Mouse (Mus musculus): ENCODE data around the gene Brinp3. TPM values are rescaled to one million over a fixed set of nuclear protein-coding genes. Genes with fewer than 3 reads are reported as not detected.
"Not testable (repeated sequence)": the region's sequence is repeated elsewhere in the genome, so short reads cannot be mapped to it uniquely, and the experiment has no call there.

Gene Brinp3
- polyA plus RNA-seq, 1 experiment from 2014 or later = 0.32 TPM

DNA sequence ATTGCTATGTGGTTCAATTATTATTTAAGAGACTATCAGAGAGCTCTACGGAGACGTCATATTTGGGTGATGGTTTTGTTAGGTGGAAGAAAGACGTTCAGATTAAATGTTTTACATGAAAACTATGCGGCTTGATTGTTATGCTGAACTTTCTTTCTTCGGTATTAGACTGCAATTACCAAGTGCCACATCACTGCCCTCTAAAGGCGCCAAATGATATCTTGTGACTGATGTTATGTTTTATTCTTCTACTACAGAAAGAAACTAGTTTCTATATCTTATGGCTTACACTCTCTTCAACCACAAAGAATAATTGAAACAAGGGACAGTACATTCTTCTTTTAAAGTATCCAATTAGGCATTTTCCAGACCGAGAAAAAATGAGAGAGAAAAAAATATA is 89.6 kb downstream of the Brinp3 start:
- 71% methylated on average over 7 of the region's 7 CpGs for WGBS
- Histone ChIP-seq H3K27me3 (replicated peaks; ENCODE audit: low read depth, poor library complexity, severe bottlenecking) (no peaks in the 10 kb centered on the region), H3K4me3 (no peak overlapping the region), H3K4me1 (no peaks in the 10 kb centered on the region), H3K9me3 (no peaks in the 10 kb centered on the region), H3K27ac (replicated peaks) (no peak overlapping the region), H3K36me3 (replicated peaks) (no peaks in the 10 kb centered on the region)
- no peak for DNase-seq (ENCODE audit: low spot score)

DNA sequence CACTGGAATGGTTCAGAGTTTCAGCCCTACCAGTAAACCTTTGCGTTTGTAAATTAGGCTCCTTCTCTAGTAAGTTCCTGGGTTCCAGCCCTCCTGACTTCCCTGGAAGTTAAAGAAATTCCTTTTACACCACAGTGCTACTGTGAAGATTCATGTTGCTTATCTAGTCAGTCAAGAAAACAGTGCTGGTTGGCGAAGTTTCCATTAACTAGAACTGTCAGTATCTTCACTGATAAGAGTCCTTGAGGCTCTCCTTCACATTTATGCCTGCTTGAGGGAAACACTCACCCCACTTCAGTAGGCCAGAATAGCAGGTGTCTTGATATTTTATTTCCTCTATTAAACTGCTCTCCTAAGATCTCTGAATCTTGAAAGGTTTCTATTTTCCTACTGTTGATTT is 138.3 kb downstream of the Brinp3 start:
- DNase-seq (ENCODE audit: low spot score) = no peak
- H3K27ac ChIP-seq (replicated peaks) = no peak overlapping the region
- no peaks in the 10 kb centered on the region for H3K27me3 ChIP-seq (replicated peaks; ENCODE audit: low read depth, poor library complexity, severe bottlenecking)
- no peaks in the 10 kb centered on the region for H3K9me3 ChIP-seq
- H3K4me3 ChIP-seq = no peak overlapping the region
- WGBS = 74% methylated on average over 2 of the region's 2 CpGs
- H3K36me3 ChIP-seq (replicated peaks) = no peaks in the 10 kb centered on the region
- no peaks in the 10 kb centered on the region for H3K4me1 ChIP-seq

DNA sequence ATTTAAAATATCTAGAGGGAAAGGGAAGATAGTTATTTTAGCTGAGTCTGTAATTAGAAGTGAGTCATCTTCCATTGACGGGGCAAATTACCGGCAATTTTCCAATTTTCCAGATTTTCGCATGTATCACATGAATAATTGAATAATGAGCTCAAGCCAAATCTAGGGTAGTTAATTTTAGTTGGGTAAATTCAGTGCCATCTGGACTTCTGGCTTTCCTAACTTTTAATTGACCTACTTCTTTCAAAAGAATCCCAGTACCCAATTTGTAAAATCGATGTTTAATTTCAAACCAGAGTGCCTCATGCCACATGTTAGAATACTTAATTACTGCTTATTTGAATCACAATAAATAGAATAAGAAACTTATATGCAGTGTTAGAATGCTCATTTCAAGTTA is 162.7 kb downstream of the Brinp3 start:
- WGBS = 71% methylated on average over 4 of the region's 4 CpGs
- H3K27ac ChIP-seq (replicated peaks) = no peak overlapping the region
- DNase-seq (ENCODE audit: low spot score) = no peak
- no peaks in the 10 kb centered on the region for H3K4me1 ChIP-seq
- no peaks in the 10 kb centered on the region for H3K27me3 ChIP-seq (replicated peaks; ENCODE audit: low read depth, poor library complexity, severe bottlenecking)
- H3K4me3 ChIP-seq = no peak overlapping the region
- H3K36me3 ChIP-seq (replicated peaks) = no peaks in the 10 kb centered on the region
- no peaks in the 10 kb centered on the region for H3K9me3 ChIP-seq

DNA sequence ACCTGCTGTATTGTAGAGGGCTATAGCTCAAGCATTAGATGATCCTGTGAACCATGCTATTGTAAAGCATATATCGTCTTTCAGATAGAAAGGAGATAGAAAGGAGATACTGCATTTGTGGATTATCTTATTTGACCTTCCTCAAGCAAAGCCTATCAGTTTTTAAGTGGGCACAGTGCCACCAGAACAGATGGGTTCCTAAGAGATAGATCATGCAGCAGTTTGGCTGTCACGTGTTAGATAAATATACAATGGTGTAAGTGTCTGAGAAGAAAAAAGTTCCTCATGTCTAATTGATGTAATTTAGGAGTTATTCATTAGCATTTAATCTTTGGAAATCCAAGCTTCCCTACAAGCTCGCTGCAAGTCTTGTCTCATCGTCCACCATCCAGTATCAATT is 206.2 kb downstream of the Brinp3 start:
- Histone ChIP-seq H3K4me1 (no peaks in the 10 kb centered on the region), H3K27ac (replicated peaks) (no peak overlapping the region), H3K36me3 (replicated peaks) (no peaks in the 10 kb centered on the region), H3K9me3 (no peaks in the 10 kb centered on the region), H3K27me3 (replicated peaks; ENCODE audit: low read depth, poor library complexity, severe bottlenecking) (no peaks in the 10 kb centered on the region), H3K4me3 (no peak overlapping the region)
- 78% methylated on average over 4 of the region's 4 CpGs for WGBS
- no peak for DNase-seq (ENCODE audit: low spot score)

DNA sequence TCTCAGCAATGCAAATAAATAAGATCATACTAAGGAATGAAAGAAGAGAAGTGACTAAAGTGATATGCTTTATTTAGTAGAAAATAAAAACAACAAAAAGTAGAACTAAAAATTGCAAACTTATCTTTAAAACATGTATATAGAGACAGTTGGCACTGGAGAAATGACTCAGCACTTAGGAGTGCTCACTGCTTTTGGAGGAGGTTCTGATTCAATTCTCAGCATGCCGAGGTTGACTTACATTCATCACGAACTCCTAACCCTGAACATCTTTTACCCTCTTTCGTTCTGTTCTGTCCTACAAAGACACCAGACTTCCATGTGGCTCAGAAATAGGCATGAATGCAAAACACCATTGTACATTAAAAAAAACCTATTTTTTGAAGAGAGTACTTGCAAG is 225.0 kb downstream of the Brinp3 start:
- no peaks in the 10 kb centered on the region for H3K36me3 ChIP-seq (replicated peaks)
- no peak for DNase-seq (ENCODE audit: low spot score)
- no peak overlapping the region for H3K27ac ChIP-seq (replicated peaks)
- no peaks in the 10 kb centered on the region for H3K9me3 ChIP-seq
- WGBS = 74% methylated on average over 3 of the region's 3 CpGs
- H3K4me1 ChIP-seq = no peaks in the 10 kb centered on the region
- H3K27me3 ChIP-seq (replicated peaks; ENCODE audit: low read depth, poor library complexity, severe bottlenecking) = no peaks in the 10 kb centered on the region
- no peak overlapping the region for H3K4me3 ChIP-seq

DNA sequence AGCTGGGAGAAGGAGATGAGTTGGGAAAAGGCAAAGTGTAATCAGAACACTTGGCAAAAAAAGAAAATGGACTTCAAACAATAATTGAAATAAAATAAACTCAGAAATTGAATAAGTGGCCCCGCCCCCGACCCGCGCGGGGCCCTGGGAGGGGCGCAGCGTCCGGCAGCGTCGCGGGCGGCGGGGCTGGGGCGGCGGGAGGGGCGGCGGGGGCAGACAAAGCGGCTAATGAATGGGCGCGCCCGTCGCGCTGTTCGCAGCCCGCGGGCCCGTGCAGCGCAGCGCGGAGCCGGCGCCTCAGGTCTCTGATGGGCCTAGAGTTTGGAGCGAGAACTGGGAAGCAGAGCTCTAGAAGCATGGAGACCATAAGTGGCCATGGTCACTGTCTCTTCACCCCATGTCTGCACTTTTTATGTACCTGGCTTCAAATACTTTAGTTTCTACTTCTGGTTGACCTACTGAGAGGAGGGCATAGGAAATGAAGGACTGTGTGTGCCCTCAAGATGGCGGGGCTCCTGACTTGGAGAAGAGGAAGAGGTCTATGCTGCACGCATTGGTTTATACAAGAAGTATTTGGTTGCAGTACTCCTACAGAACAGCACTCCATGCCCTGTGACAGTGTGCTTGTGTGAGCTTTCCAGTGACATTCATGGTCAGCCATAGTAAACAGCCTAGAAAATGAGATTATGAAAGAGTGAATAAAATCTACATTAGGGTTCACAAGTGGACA is 230.4 kb downstream of the Brinp3 start:
- peak; percentile 54 for DNase-seq (ENCODE audit: low spot score)
- not testable (repeated sequence) for H3K27me3 ChIP-seq (replicated peaks; ENCODE audit: low read depth, poor library complexity, severe bottlenecking); H3K36me3 ChIP-seq (replicated peaks); H3K9me3 ChIP-seq; H3K27ac ChIP-seq (replicated peaks); H3K4me1 ChIP-seq
- peak overlapping the region; percentile 53 for H3K4me3 ChIP-seq
- 4% methylated on average over 35 of the region's 35 CpGs for WGBS

DNA sequence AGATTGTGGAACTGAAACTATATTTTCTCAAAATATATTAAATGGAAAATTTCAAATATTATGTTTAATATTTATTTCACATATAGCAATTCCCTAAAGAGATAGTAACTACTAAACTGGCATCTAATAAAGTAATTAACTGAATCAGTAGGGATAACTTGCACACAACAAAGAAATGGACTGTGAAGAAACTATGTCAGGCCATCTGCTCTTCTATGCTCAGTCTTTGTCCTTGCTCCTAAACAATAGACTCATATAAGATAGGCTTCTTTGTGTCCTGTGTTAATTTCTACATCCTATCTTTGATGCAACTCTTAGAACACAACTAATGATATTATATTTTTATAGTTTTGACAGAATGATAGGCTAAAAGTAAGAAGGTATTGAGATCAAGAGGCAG is 256.5 kb downstream of the Brinp3 start:
- no peaks in the 10 kb centered on the region for H3K27me3 ChIP-seq (replicated peaks; ENCODE audit: low read depth, poor library complexity, severe bottlenecking)
- no peak overlapping the region for H3K27ac ChIP-seq (replicated peaks)
- H3K4me1 ChIP-seq = no peaks in the 10 kb centered on the region
- H3K9me3 ChIP-seq = no peaks in the 10 kb centered on the region
- no peaks in the 10 kb centered on the region for H3K36me3 ChIP-seq (replicated peaks)
- DNase-seq (ENCODE audit: low spot score) = no peak
- H3K4me3 ChIP-seq = no peak overlapping the region

DNA sequence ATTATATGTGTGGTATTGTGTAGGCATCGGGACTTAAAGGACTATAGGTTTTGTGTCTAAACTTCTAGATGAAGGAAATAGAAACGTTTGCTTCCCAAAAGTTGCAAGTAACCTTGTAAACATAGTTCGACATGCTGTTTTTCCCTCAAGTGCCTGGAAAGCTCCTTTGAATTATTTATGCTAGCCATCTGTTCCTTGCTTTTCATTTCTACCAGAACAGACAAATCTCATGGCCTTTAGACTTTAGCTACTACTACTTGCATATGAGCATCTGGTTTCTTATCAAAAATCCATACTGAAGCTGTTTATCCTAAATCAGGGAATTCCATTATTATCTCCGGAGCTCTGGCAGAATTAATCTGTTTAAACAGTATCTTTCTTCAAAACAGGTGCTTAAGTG is 288.7 kb downstream of the Brinp3 start:
- no peak overlapping the region for H3K27ac ChIP-seq (replicated peaks)
- H3K9me3 ChIP-seq = no peaks in the 10 kb centered on the region
- H3K4me3 ChIP-seq = no peak overlapping the region
- no peaks in the 10 kb centered on the region for H3K36me3 ChIP-seq (replicated peaks)
- H3K4me1 ChIP-seq = no peaks in the 10 kb centered on the region
- H3K27me3 ChIP-seq (replicated peaks; ENCODE audit: low read depth, poor library complexity, severe bottlenecking) = no peaks in the 10 kb centered on the region
- DNase-seq (ENCODE audit: low spot score) = no peak
- WGBS = 80% methylated on average over 4 of the region's 4 CpGs

DNA sequence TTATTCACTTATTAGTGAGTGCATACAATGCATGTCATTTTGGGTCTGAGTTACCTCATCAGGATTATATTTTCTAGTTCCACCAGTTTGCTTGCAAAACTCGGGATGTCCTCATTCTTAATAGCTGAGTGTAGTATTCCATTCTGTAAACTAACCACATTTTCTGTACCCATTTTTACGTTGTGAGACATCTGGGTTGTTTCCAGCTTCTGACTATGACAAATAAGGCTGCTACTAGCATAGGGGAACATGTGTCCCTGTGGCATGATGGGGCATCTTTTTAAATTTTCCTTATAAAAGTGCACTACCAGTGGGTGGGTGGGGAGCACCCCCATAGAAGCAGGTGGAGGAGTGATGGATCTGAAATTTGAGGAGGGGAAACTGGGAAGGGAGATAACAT is 292.7 kb downstream of the Brinp3 start:
- 78% methylated on average over 2 of the region's 2 CpGs for WGBS

DNA sequence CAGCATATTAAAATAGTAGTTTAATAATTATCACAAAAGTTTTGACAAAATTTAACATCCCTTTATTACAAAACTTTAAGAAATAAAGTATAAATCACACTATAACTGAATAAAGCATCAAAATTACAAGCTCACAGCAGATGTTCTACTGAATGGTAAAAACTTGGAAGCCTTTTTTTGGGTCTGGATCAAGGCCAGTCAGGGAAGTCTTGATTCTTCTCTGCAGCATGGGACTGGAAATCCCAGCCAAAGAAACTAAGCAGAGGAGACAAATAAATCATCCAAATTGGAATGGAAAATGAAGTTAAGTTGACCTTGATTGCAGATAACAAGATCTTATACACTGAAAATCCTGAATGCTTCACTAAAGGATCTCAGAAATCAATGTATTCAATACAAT is 298.3 kb downstream of the Brinp3 start:
- no peak for DNase-seq (ENCODE audit: low spot score)
- Histone ChIP-seq H3K4me3 (no peak overlapping the region), H3K27me3 (replicated peaks; ENCODE audit: low read depth, poor library complexity, severe bottlenecking) (no peaks in the 10 kb centered on the region), H3K36me3 (replicated peaks) (no peaks in the 10 kb centered on the region), H3K9me3 (no peaks in the 10 kb centered on the region), H3K27ac (replicated peaks) (no peak overlapping the region), H3K4me1 (no peaks in the 10 kb centered on the region)

More for the DNA sequence above, 292.7 kb downstream of the Brinp3 start:
- Histone ChIP-seq H3K27ac (replicated peaks) (no peak overlapping the region), H3K4me3 (no peak overlapping the region), H3K27me3 (replicated peaks; ENCODE audit: low read depth, poor library complexity, severe bottlenecking) (no peaks in the 10 kb centered on the region), H3K4me1 (no peaks in the 10 kb centered on the region), H3K36me3 (replicated peaks) (no peaks in the 10 kb centered on the region), H3K9me3 (no peaks in the 10 kb centered on the region)
- DNase-seq (ENCODE audit: low spot score) = no peak

DNA sequence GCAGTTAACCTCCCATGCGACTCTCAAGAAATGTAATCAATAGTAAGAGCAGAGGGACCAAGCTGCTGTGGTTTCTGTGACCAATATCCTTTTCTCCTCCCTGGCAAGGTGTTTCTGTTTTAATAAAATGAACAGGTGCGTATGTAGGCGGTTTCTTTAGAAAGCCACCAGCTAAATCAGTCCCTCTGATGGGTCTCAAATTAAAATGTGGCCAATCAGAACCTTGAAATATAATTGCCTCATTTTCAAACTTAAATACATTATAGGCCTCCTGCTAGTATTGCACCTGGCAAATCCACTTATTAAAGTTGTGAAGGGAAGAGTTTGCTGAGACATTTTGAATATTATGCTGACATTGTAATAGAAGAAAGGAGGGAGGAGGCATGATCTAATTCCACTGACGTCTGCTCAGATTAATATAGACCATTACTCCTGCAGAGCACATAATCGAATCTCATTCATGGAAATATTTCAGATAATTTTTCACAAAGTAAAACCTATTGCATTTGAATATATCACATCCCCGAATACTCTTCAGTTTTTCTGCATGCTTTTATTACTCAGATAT is 305.5 kb downstream of the Brinp3 start:
- Histone ChIP-seq H3K27me3 (replicated peaks; ENCODE audit: low read depth, poor library complexity, severe bottlenecking) (no peaks in the 10 kb centered on the region), H3K36me3 (replicated peaks) (no peaks in the 10 kb centered on the region), H3K27ac (replicated peaks) (no peak overlapping the region), H3K4me1 (no peaks in the 10 kb centered on the region), H3K4me3 (no peak overlapping the region), H3K9me3 (no peaks in the 10 kb centered on the region)
- DNase-seq (ENCODE audit: low spot score) = no peak
- WGBS = 86% methylated on average over 6 of the region's 6 CpGs

DNA sequence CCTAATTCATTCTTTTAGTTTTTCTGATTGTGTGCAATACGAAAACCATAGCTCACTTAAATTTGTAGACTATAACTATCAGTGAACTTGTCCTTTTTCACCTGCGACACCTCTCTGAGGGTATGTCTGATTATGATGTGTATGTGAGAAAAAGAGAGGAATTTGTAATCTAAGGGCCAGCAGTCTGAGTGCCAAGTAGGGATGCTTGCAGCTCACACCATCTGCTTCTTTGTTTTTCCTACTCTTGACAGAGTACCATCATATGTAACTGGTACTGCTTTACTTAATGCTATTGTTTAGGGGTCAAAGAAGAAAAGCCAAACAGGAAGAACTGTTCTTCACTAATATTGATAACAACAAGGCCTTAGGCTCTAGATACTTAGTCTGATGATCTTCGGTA is 307.3 kb downstream of the Brinp3 start:
- H3K27ac ChIP-seq (replicated peaks) = no peak overlapping the region
- no peaks in the 10 kb centered on the region for H3K27me3 ChIP-seq (replicated peaks; ENCODE audit: low read depth, poor library complexity, severe bottlenecking)
- H3K9me3 ChIP-seq = no peaks in the 10 kb centered on the region
- H3K4me3 ChIP-seq = no peak overlapping the region
- H3K36me3 ChIP-seq (replicated peaks) = no peaks in the 10 kb centered on the region
- WGBS = 91% methylated on average over 3 of the region's 3 CpGs
- H3K4me1 ChIP-seq = no peaks in the 10 kb centered on the region
- DNase-seq (ENCODE audit: low spot score) = no peak

DNA sequence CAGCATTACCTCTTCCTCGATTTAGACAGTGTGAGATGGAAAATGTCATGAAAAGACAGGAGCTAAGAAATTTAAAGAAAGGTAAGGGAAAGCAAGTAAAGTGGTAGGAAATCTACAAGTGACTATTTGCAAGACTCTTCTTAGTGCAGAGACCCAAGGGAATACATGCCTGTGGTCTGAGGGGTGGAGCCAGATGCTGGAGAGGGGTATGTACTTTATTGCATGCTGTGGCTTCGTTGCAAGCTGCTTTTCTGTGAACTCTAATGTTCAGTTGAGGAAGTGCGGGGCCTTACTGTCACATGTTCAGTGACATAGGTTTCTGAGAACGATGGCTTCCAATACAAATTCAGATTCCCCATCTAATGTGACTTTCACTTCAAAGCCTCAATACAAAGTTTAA is 313.2 kb downstream of the Brinp3 start:
- Histone ChIP-seq H3K9me3 (no peaks in the 10 kb centered on the region), H3K36me3 (replicated peaks) (no peaks in the 10 kb centered on the region), H3K27me3 (replicated peaks; ENCODE audit: low read depth, poor library complexity, severe bottlenecking) (no peaks in the 10 kb centered on the region), H3K4me1 (no peaks in the 10 kb centered on the region), H3K4me3 (no peak overlapping the region), H3K27ac (replicated peaks) (no peak overlapping the region)
- no peak for DNase-seq (ENCODE audit: low spot score)
- 78% methylated on average over 4 of the region's 4 CpGs for WGBS

All from embryonic facial prominence, embryonic 10.5 days (tissue).